Mouse (Mus musculus) heart, adult 8-10 months (tissue): Measurements from ENCODE around the gene Ostf1. TPM values are rescaled to one million over a fixed set of nuclear protein-coding genes. Genes with fewer than 3 reads are reported as not detected.

Source experiments
- DNase-seq: peaks from one replicate; pipeline ENCODE4 v3.0.0; 2022; ENCODE audit warnings: low spot score
- total RNA-seq, 4 experiments: library from RNA; stranded (reverse); gene quantifications; 2 replicates each; pipeline ENCODE4 v1.2.4; 2022

Gene Ostf1
- total RNA-seq, 4 experiments from 2014 or later, result 30.6 to 37.0 (median 33.3) TPM

- DNase-seq, result no peak
Observed at GRCm38 (mm10) chr19:18568828-18569430, 62.7 kb downstream of the Ostf1 start.

DNA sequence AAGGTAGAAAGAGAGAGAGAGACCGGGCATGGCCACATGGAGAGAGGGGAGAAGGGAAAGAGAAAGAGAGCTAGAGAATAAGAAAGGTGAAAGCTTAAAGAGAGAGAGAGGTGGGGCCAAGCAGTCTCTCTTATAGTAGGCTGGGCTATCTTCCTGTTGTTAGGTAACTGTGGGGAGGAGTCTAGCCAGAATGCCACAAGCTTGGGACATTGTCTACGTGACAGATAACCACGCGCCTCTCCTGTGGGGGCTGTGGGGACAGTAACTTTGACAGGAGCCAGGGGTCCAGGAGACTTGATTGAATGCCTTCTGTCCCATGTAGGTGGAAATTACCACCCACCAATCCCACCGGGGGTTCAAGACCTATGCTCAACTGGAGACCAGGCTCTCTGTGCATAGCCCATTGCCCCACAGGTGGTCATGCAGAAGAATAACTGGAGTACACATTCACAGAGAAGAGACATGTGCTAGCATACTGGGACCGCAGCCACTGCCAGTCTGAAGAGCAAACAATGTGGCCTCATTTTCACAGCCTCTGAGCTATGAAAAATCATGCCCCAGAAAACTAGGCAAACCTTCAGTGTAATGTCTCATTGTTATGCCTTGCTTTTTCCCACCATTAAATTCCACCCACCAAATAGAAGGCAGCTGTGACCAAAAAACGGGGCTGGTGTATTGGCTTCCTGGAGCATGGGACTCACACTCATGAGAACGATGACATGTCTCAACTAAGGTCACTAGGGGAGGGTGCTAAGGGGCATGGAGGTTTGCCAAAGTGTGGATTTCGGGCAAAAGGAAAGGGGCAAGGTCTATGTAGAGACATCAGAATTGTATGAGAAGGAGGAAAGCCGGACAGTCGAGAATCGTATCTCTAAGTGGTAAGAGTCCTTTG is 63.4 kb downstream of the Ostf1 start:
- DNase-seq, result no peak

GRCm38 (mm10) chr19:18567501-18567900 is 64.1 kb downstream of the Ostf1 start:
- no peak for DNase-seq

DNA sequence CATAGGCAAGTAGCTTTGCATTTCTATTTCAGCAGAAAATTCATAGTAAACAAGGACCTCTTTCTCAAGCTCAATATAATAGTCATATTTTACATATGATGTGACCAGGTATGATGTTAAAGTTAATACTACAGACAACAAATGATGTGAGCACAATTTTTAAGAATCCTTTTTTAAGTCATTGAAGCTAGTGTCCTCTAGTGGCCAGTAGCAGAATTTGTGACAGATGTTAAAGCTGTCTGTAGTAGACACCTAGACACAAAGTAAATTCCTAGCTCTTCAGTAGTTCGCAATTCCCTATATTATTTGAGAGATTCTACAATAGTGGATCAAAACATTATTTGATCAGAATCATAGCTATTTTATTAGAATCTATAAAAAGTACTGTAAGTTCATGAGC is 73.9 kb downstream of the Ostf1 start:
- DNase-seq, result no peak

- no peak for DNase-seq
Observed at GRCm38 (mm10) chr19:18555645-18556044, 76.0 kb downstream of the Ostf1 start.

- DNase-seq, result peak; percentile 75
Observed at GRCm38 (mm10) chr19:18548668-18549067, 83.0 kb downstream of the Ostf1 start.

Other genes with a start within 250 kb of the Ostf1 start
- 1 to 10 TPM; 2.7 to 4.6 (median 3.7) TPM for gene Nmrk1, start 127 bp upstream of the Ostf1 start, total RNA-seq
- 10 to 100 TPM; 32.4 to 40.6 (median 35.7) TPM for gene Carnmt1, start 38.9 kb upstream of the Ostf1 start, total RNA-seq
- 10 to 100 TPM in 3 of 4 experiments, 1 to 10 TPM in 1; 8.9 to 12.1 (median 11.4) TPM for gene D030056L22Rik, start 81.4 kb upstream of the Ostf1 start, total RNA-seq
- under 1 TPM; 0.05 to 0.22 (median 0.07) TPM for gene Trpm6, start 118.2 kb upstream of the Ostf1 start, total RNA-seq